Mouse (Mus musculus): ENCODE data around the gene Fcgr3. TPM values are rescaled to one million over a fixed set of nuclear protein-coding genes. Genes with fewer than 3 reads are reported as not detected.
A peak's percentile ranks its signal among the peaks of the same experiment; 100 is the strongest.

Fcgr3 gene
- polyA plus RNA-seq, 1 experiment from 2014 or later, result 5.6 TPM

GRCm38 (mm10) chr1:171103179-171103840 lies 38.6 kb upstream of the Fcgr3 start:
- Histone ChIP-seq H3K4me2 (ENCODE audit: low read depth) (peak overlapping the region; percentile 48), H3K36me3 (ENCODE audit: control insufficient read depth, insufficient read depth, low read length) (no peaks in the 10 kb centered on the region), H3K9ac (ENCODE audit: low read length) (no peak overlapping the region), H3K4me3 (ENCODE audit: low read depth, low read length) (peak overlapping the region; percentile 69), H3K27ac (ENCODE audit: low read depth, low read length) (no peak overlapping the region), H3K27me3 (ENCODE audit: control insufficient read depth, insufficient read depth, low read length) (no peaks in the 10 kb centered on the region), H3K4me1 (ENCODE audit: control insufficient read depth, insufficient read depth, low read length) (no peaks in the 10 kb centered on the region), H3K9me3 (ENCODE audit: control insufficient read depth, low read length) (no peaks in the 10 kb centered on the region)
- no peak; the same call in 1 of the 2 replicates for ATAC-seq (ENCODE audit: insufficient read depth, low FRiP score, low TSS enrichment)
- WGBS, result 12% methylated on average over 10 of the region's 10 CpGs
- DNase-seq (ENCODE audit: low spot score), result no peak

- Histone ChIP-seq H3K9ac (ENCODE audit: low read length) (peak overlapping the region; percentile 39; the same call in 1 of the 2 replicates), H3K4me1 (ENCODE audit: control insufficient read depth, insufficient read depth, low read length) (no peaks in the 10 kb centered on the region), H3K4me2 (ENCODE audit: low read depth) (peak overlapping the region; percentile 48), H3K27ac (ENCODE audit: low read depth, low read length) (no peak overlapping the region), H3K36me3 (ENCODE audit: control insufficient read depth, insufficient read depth, low read length) (no peaks in the 10 kb centered on the region), H3K9me3 (ENCODE audit: control insufficient read depth, low read length) (no peaks in the 10 kb centered on the region), H3K27me3 (ENCODE audit: control insufficient read depth, insufficient read depth, low read length) (no peaks in the 10 kb centered on the region), H3K4me3 (ENCODE audit: low read depth, low read length) (peak overlapping the region; percentile 69)
- WGBS, result 0% methylated on average over 35 of the region's 35 CpGs
- peak; percentile 92 for DNase-seq (ENCODE audit: low spot score)
- peak; percentile 92 for ATAC-seq (ENCODE audit: insufficient read depth, low FRiP score, low TSS enrichment)
These were observed 37.9 kb upstream of the Fcgr3 start for GRCm38 (mm10) chr1:171102547-171103177.

- peak overlapping the region; percentile 39; the same call in 1 of the 2 replicates for H3K9ac ChIP-seq (ENCODE audit: low read length)
- no peaks in the 10 kb centered on the region for H3K9me3 ChIP-seq (ENCODE audit: control insufficient read depth, low read length)
- peak; percentile 89 for DNase-seq (ENCODE audit: low spot score)
- no peaks in the 10 kb centered on the region for H3K27me3 ChIP-seq (ENCODE audit: control insufficient read depth, insufficient read depth, low read length)
- peak overlapping the region; percentile 69 for H3K4me3 ChIP-seq (ENCODE audit: low read depth, low read length)
- peak overlapping the region; percentile 48 for H3K4me2 ChIP-seq (ENCODE audit: low read depth)
- no peaks in the 10 kb centered on the region for H3K36me3 ChIP-seq (ENCODE audit: control insufficient read depth, insufficient read depth, low read length)
- H3K27ac ChIP-seq (ENCODE audit: low read depth, low read length), result no peak overlapping the region
- no peaks in the 10 kb centered on the region for H3K4me1 ChIP-seq (ENCODE audit: control insufficient read depth, insufficient read depth, low read length)
- WGBS, result under 1% methylated on average over 38 of the region's 40 CpGs
- ATAC-seq (ENCODE audit: insufficient read depth, low FRiP score, low TSS enrichment), result peak; percentile 91
These were observed 37.2 kb upstream of the Fcgr3 start for GRCm38 (mm10) chr1:171101733-171102546.

GRCm38 (mm10) chr1:171101033-171101432 lies 36.3 kb upstream of the Fcgr3 start:
- Histone ChIP-seq H3K4me2 (ENCODE audit: low read depth) (no peak overlapping the region), H3K9ac (ENCODE audit: low read length) (no peak overlapping the region), H3K9me3 (ENCODE audit: control insufficient read depth, low read length) (no peaks in the 10 kb centered on the region), H3K36me3 (ENCODE audit: control insufficient read depth, insufficient read depth, low read length) (no peaks in the 10 kb centered on the region), H3K27ac (ENCODE audit: low read depth, low read length) (no peak overlapping the region), H3K27me3 (ENCODE audit: control insufficient read depth, insufficient read depth, low read length) (no peaks in the 10 kb centered on the region), H3K4me3 (ENCODE audit: low read depth, low read length) (no peak overlapping the region), H3K4me1 (ENCODE audit: control insufficient read depth, insufficient read depth, low read length) (no peaks in the 10 kb centered on the region)
- WGBS, result 57% methylated on average over 2 of the region's 2 CpGs
- DNase-seq (ENCODE audit: low spot score) (no peak), ATAC-seq (ENCODE audit: insufficient read depth, low FRiP score, low TSS enrichment) (no peak)

- no peak overlapping the region for H3K27ac ChIP-seq (ENCODE audit: low read depth, low read length)
- H3K9ac ChIP-seq (ENCODE audit: low read length), result no peak overlapping the region
- H3K36me3 ChIP-seq (ENCODE audit: control insufficient read depth, insufficient read depth, low read length), result no peaks in the 10 kb centered on the region
- no peaks in the 10 kb centered on the region for H3K9me3 ChIP-seq (ENCODE audit: control insufficient read depth, low read length)
- no peak overlapping the region for H3K4me2 ChIP-seq (ENCODE audit: low read depth)
- no peak overlapping the region for H3K4me3 ChIP-seq (ENCODE audit: low read depth, low read length)
- H3K4me1 ChIP-seq (ENCODE audit: control insufficient read depth, insufficient read depth, low read length), result no peaks in the 10 kb centered on the region
- WGBS, result 60% methylated on average over 2 of the region's 2 CpGs
- no peaks in the 10 kb centered on the region for H3K27me3 ChIP-seq (ENCODE audit: control insufficient read depth, insufficient read depth, low read length)
- ATAC-seq (ENCODE audit: insufficient read depth, low FRiP score, low TSS enrichment), result no peak
- DNase-seq (ENCODE audit: low spot score), result no peak
These were observed 32.9 kb upstream of the Fcgr3 start for GRCm38 (mm10) chr1:171097612-171098011.

GRCm38 (mm10) chr1:171097136-171097535 lies 32.4 kb upstream of the Fcgr3 start:
- Histone ChIP-seq H3K36me3 (ENCODE audit: control insufficient read depth, insufficient read depth, low read length) (no peaks in the 10 kb centered on the region), H3K9ac (ENCODE audit: low read length) (no peak overlapping the region), H3K27ac (ENCODE audit: low read depth, low read length) (no peak overlapping the region), H3K4me3 (ENCODE audit: low read depth, low read length) (no peak overlapping the region), H3K9me3 (ENCODE audit: control insufficient read depth, low read length) (no peaks in the 10 kb centered on the region), H3K4me1 (ENCODE audit: control insufficient read depth, insufficient read depth, low read length) (no peaks in the 10 kb centered on the region), H3K27me3 (ENCODE audit: control insufficient read depth, insufficient read depth, low read length) (no peaks in the 10 kb centered on the region), H3K4me2 (ENCODE audit: low read depth) (no peak overlapping the region)
- no peak for DNase-seq (ENCODE audit: low spot score)
- ATAC-seq (ENCODE audit: insufficient read depth, low FRiP score, low TSS enrichment), result no peak

GRCm38 (mm10) chr1:171096110-171096964 lies 31.6 kb upstream of the Fcgr3 start:
- H3K4me3 ChIP-seq (ENCODE audit: low read depth, low read length), result no peak overlapping the region
- H3K27ac ChIP-seq (ENCODE audit: low read depth, low read length), result no peak overlapping the region
- 19% methylated on average over 10 of the region's 10 CpGs for WGBS
- no peaks in the 10 kb centered on the region for H3K36me3 ChIP-seq (ENCODE audit: control insufficient read depth, insufficient read depth, low read length)
- no peak overlapping the region for H3K4me2 ChIP-seq (ENCODE audit: low read depth)
- no peak for ATAC-seq (ENCODE audit: insufficient read depth, low FRiP score, low TSS enrichment)
- H3K9me3 ChIP-seq (ENCODE audit: control insufficient read depth, low read length), result no peaks in the 10 kb centered on the region
- H3K27me3 ChIP-seq (ENCODE audit: control insufficient read depth, insufficient read depth, low read length), result no peaks in the 10 kb centered on the region
- no peaks in the 10 kb centered on the region for H3K4me1 ChIP-seq (ENCODE audit: control insufficient read depth, insufficient read depth, low read length)
- DNase-seq (ENCODE audit: low spot score), result no peak
- no peak overlapping the region for H3K9ac ChIP-seq (ENCODE audit: low read length)

GRCm38 (mm10) chr1:171094424-171094823 lies 29.7 kb upstream of the Fcgr3 start:
- H3K4me1 ChIP-seq (ENCODE audit: control insufficient read depth, insufficient read depth, low read length), result no peaks in the 10 kb centered on the region
- H3K4me2 ChIP-seq (ENCODE audit: low read depth), result no peak overlapping the region
- H3K4me3 ChIP-seq (ENCODE audit: low read depth, low read length), result no peak overlapping the region
- H3K9me3 ChIP-seq (ENCODE audit: control insufficient read depth, low read length), result no peaks in the 10 kb centered on the region
- no peaks in the 10 kb centered on the region for H3K27me3 ChIP-seq (ENCODE audit: control insufficient read depth, insufficient read depth, low read length)
- no peak overlapping the region for H3K9ac ChIP-seq (ENCODE audit: low read length)
- no peak for DNase-seq (ENCODE audit: low spot score)
- WGBS, result 77% methylated on average over 4 of the region's 4 CpGs
- ATAC-seq (ENCODE audit: insufficient read depth, low FRiP score, low TSS enrichment), result no peak
- no peak overlapping the region for H3K27ac ChIP-seq (ENCODE audit: low read depth, low read length)
- no peaks in the 10 kb centered on the region for H3K36me3 ChIP-seq (ENCODE audit: control insufficient read depth, insufficient read depth, low read length)

Measured in neural tube, embryonic 11.5 days (tissue).